Mouse (Mus musculus) heart, embryonic 11.5 days (tissue): ENCODE measurements at regions not wholly inside any gene's neighbourhood (a gene's known extent, or its start where the extent isn't known, plus 50 kb on each side); places are given as distances from the start of the nearest gene placed in this dataset.

ENCODE experiments used
- ATAC-seq: fragments of 200-750 bp; cut with Nextera tagmentation; replicated peaks from 2 replicates; pipeline ENCODE4 v1.8.0; 2017; ENCODE audit warnings: moderate library complexity; ENCODE audit not compliant: insufficient number of reproducible peaks, low FRiP score, low TSS enrichment
- H3K27ac ChIP-seq: fragments of 300-500 bp; sonication (generic); 2 replicates; pipeline ENCODE4 v1.5.1; 2014; ENCODE audit warnings: mild to moderate bottlenecking, low read depth, low read length
- H3K27me3 ChIP-seq: fragments of 300-500 bp; sonication (generic); 2 replicates; pipeline ENCODE4 v1.6.1; 2014; ENCODE audit warnings: mild to moderate bottlenecking, low read length, mixed read lengths; ENCODE audit not compliant: control insufficient read depth, insufficient read depth
- H3K36me3 ChIP-seq: fragments of 300-500 bp; sonication (generic); 2 replicates; pipeline ENCODE4 v1.6.1; 2014; ENCODE audit warnings: mild to moderate bottlenecking, low read length, moderate library complexity, mixed read lengths; ENCODE audit not compliant: control insufficient read depth, insufficient read depth
- H3K4me1 ChIP-seq: fragments of 300-500 bp; sonication (generic); 2 replicates; pipeline ENCODE4 v1.6.1; 2014; ENCODE audit warnings: low read length; ENCODE audit not compliant: control insufficient read depth, insufficient read depth
- H3K4me2 ChIP-seq: fragments of 300-500 bp; sonication (generic); 2 replicates; pipeline ENCODE4 v1.6.1; 2014; ENCODE audit warnings: mild to moderate bottlenecking, moderate library complexity
- H3K4me3 ChIP-seq: fragments of 300-500 bp; sonication (generic); 2 replicates; pipeline ENCODE4 v1.5.1; 2014; ENCODE audit warnings: low read depth, low read length
- H3K9ac ChIP-seq: fragments of 300-500 bp; sonication (generic); 2 replicates; pipeline ENCODE4 v1.6.1; 2014; ENCODE audit warnings: mild to moderate bottlenecking, low read depth, low read length, moderate library complexity
- H3K9me3 ChIP-seq: fragments of 300-500 bp; sonication (generic); replicated peaks from 2 replicates; pipeline ENCODE4 v1.6.1; 2016; ENCODE audit warnings: low read length; ENCODE audit not compliant: control insufficient read depth
- whole genome bisulfite sequencing: fragments of 180-500 bp; shearing (Covaris S2); extraction: QIAGEN DNeasy Blood & Tissue Kit; methylation state at CpG from one replicate; pipeline ENCODE4 v1.1.7; 2014; ENCODE audit not compliant: insufficient replicate concordance; 5-methylcytosine and 5-hydroxymethylcytosine counted together

DNA sequence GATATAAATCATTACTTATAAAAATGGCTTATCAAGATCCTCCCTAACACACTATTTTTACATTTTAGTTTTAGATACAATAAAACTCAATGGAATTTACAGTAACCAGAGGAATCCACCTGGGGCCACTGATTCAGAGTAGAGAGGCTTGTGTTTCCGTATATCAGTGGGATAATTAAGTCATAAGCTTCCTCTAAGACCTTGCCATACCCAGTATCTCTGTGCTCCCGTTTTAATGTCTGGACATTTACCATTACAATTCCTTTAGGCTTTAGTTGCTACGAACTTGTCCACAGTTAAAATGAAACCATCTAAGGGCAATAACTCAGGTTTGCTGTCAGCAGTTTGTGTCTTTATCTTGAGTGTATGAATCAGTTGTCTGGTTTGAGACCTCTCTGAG lies 127.9 kb downstream of the Mreg start:
- 62% methylated on average over 3 of the region's 3 CpGs for WGBS
- no peaks in the 10 kb centered on the region for H3K9me3 ChIP-seq
- H3K4me1 ChIP-seq: no peaks in the 10 kb centered on the region
- H3K4me3 ChIP-seq: no peak overlapping the region
- no peak overlapping the region for H3K9ac ChIP-seq
- ATAC-seq: no peak
- no peaks in the 10 kb centered on the region for H3K36me3 ChIP-seq
- no peaks in the 10 kb centered on the region for H3K27me3 ChIP-seq
- H3K27ac ChIP-seq: no peak overlapping the region
- H3K4me2 ChIP-seq: no peak overlapping the region

DNA sequence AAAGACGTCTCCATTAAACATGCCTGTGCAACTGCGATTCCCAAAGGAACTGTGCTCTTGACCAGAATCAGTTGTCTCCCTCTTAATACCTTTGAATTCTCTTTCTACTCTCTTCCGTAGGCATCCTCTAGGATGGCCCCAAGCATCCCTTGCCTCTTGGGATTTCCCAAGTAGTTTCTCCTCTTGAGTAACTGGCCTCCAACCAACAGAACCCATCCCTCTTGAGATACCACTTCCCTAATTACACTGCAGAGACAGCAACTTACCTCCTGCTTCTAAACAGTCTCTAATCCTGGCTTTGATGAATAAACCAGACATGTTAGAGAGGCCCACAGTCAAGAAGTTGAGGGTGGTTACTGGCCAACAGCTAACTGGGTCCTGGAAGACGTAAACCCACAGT lies 129.7 kb downstream of the Mreg start:
- no peak overlapping the region for H3K4me2 ChIP-seq
- no peaks in the 10 kb centered on the region for H3K27me3 ChIP-seq
- no peak overlapping the region for H3K9ac ChIP-seq
- no peaks in the 10 kb centered on the region for H3K36me3 ChIP-seq
- H3K4me3 ChIP-seq: no peak overlapping the region
- 82% methylated on average over 4 of the region's 4 CpGs for WGBS
- H3K4me1 ChIP-seq: no peaks in the 10 kb centered on the region
- no peak overlapping the region for H3K27ac ChIP-seq
- H3K9me3 ChIP-seq: no peaks in the 10 kb centered on the region
- no peak for ATAC-seq

- no peaks in the 10 kb centered on the region for H3K36me3 ChIP-seq
- H3K9ac ChIP-seq: no peak overlapping the region
- no peak overlapping the region for H3K4me2 ChIP-seq
- WGBS: 64% methylated on average over 5 of the region's 5 CpGs
- H3K27ac ChIP-seq: no peak overlapping the region
- ATAC-seq: no peak
- H3K9me3 ChIP-seq: no peaks in the 10 kb centered on the region
- H3K27me3 ChIP-seq: no peaks in the 10 kb centered on the region
- no peak overlapping the region for H3K4me3 ChIP-seq
- H3K4me1 ChIP-seq: no peaks in the 10 kb centered on the region
Observed at GRCm38 (mm10) chr1:72081811-72082210, 130.3 kb downstream of the Mreg start.

- ATAC-seq: no peak
- Histone ChIP-seq H3K4me3 (no peak overlapping the region), H3K27me3 (no peaks in the 10 kb centered on the region), H3K27ac (no peak overlapping the region), H3K36me3 (no peaks in the 10 kb centered on the region), H3K9me3 (no peaks in the 10 kb centered on the region), H3K9ac (no peak overlapping the region), H3K4me2 (no peak overlapping the region), H3K4me1 (no peaks in the 10 kb centered on the region)
- WGBS: 78% methylated on average over 7 of the region's 7 CpGs
Observed at GRCm38 (mm10) chr1:72078926-72079550, 133.1 kb downstream of the Mreg start.

GRCm38 (mm10) chr1:72076341-72076740 lies 135.8 kb downstream of the Mreg start:
- Histone ChIP-seq H3K9me3 (no peaks in the 10 kb centered on the region), H3K9ac (no peak overlapping the region), H3K27ac (no peak overlapping the region), H3K36me3 (no peaks in the 10 kb centered on the region), H3K27me3 (no peaks in the 10 kb centered on the region), H3K4me3 (no peak overlapping the region), H3K4me2 (no peak overlapping the region), H3K4me1 (no peaks in the 10 kb centered on the region)
- no peak for ATAC-seq
- WGBS: 40% methylated on average over 1 of the region's 1 CpGs

DNA sequence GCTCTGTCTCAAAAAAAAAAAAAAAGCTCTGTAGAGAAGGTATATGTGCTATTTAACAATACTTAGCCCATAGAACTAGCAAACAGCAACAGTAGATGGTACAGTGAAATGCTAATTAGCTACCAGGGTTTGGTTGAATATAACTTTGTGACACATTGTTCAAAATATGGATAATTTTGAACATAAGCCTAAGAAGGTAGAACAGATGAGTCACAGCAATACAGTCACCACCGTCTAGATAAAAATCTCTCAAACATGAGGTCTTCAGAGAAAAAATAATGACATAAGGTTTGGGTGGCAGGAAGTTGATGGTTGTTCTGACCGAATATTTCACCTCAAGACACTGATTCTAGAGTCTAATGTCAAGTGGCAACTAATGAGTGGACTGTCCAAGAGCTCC lies 136.6 kb downstream of the Mreg start:
- H3K27me3 ChIP-seq: no peaks in the 10 kb centered on the region
- no peak overlapping the region for H3K27ac ChIP-seq
- no peak overlapping the region for H3K4me2 ChIP-seq
- H3K9me3 ChIP-seq: no peaks in the 10 kb centered on the region
- no peaks in the 10 kb centered on the region for H3K4me1 ChIP-seq
- no peak overlapping the region for H3K9ac ChIP-seq
- H3K36me3 ChIP-seq: no peaks in the 10 kb centered on the region
- H3K4me3 ChIP-seq: no peak overlapping the region
- 73% methylated on average over 2 of the region's 2 CpGs for WGBS
- no peak for ATAC-seq

GRCm38 (mm10) chr1:72073245-72073644 lies 138.9 kb downstream of the Mreg start:
- Histone ChIP-seq H3K36me3 (no peaks in the 10 kb centered on the region), H3K9ac (no peak overlapping the region), H3K27ac (no peak overlapping the region), H3K27me3 (no peaks in the 10 kb centered on the region), H3K4me3 (no peak overlapping the region), H3K4me1 (no peaks in the 10 kb centered on the region), H3K4me2 (no peak overlapping the region), H3K9me3 (no peaks in the 10 kb centered on the region)
- 67% methylated on average over 4 of the region's 4 CpGs for WGBS
- ATAC-seq: no peak

GRCm38 (mm10) chr1:72070489-72070888 lies 141.6 kb downstream of the Mreg start:
- H3K27ac ChIP-seq: no peak overlapping the region
- 49% methylated on average over 5 of the region's 5 CpGs for whole genome bisulfite sequencing
- no peak overlapping the region for H3K9ac ChIP-seq
- no peaks in the 10 kb centered on the region for H3K36me3 ChIP-seq
- H3K4me1 ChIP-seq: no peaks in the 10 kb centered on the region
- no peaks in the 10 kb centered on the region for H3K27me3 ChIP-seq
- no peak for ATAC-seq
- H3K4me2 ChIP-seq: no peak overlapping the region
- H3K4me3 ChIP-seq: no peak overlapping the region
- no peaks in the 10 kb centered on the region for H3K9me3 ChIP-seq

- no peak overlapping the region for H3K4me2 ChIP-seq
- no peaks in the 10 kb centered on the region for H3K36me3 ChIP-seq
- no peak for ATAC-seq
- no peak overlapping the region for H3K4me3 ChIP-seq
- no peak overlapping the region for H3K9ac ChIP-seq
- H3K27ac ChIP-seq: no peak overlapping the region
- H3K9me3 ChIP-seq: no peaks in the 10 kb centered on the region
- peaks cover 3% of the 10 kb centered on the region; the same call in 1 of the 2 replicates for H3K4me1 ChIP-seq
- no peaks in the 10 kb centered on the region for H3K27me3 ChIP-seq
- WGBS: 72% methylated on average over 4 of the region's 4 CpGs
Observed at GRCm38 (mm10) chr1:72069056-72069455, 143.1 kb downstream of the Mreg start.
